Mouse (Mus musculus): ENCODE measurements around the gene Mindy4. TPM values are rescaled to one million over a fixed set of nuclear protein-coding genes. Genes with fewer than 3 reads are reported as not detected.

The Mindy4 gene
- total and polyA plus RNA-seq, 3 experiments: not detected

DNA sequence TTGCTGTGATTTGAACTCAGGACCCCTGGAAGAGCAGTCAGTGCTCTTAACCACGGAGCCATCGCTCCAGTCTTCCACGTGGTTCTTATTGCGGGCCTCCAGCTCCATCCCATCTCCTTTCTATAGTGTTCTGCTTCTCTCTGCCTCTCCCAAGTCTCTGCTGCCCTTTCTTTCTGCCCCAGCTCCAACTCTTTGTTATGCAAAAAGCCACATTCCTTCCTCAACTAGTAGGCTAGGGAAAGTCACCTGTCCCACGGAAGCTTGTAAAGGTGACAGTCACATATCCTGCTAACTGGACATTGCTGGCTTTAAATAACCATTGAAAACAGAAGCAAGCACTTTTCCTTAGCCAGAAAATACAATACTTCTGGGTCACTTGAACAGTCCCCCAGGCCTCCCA lies 33.4 kb upstream of the Mindy4 start:
- dilution Hi-C loops (cut with MboI; ENCODE audit: extremely low pct_ligation_motif_present, extremely low pct_unique_long_range_greater_than_20kb, low sequenced_read_pairs): no loop called here

GRCm38 (mm10) chr6:55171638-55172037 lies 31.5 kb upstream of the Mindy4 start:
- dilution Hi-C loops (cut with MboI; ENCODE audit: extremely low pct_ligation_motif_present, extremely low pct_unique_long_range_greater_than_20kb, low sequenced_read_pairs): no loop called here
- Histone ChIP-seq H3K27me3 (replicated peaks) (peaks cover 37% of the 10 kb centered on the region), H3K4me3 (replicated peaks in 1 of 3; ENCODE audit: low read depth in 2 of 3, low read length in 2 of 3, poor library complexity in 1 of 3) (no peak overlapping the region), H3K4me2 (ENCODE audit: insufficient read depth, low read depth, poor library complexity, severe bottlenecking) (no peak overlapping the region), H3K9me3 (replicated peaks; ENCODE audit: low read length) (no peaks in the 10 kb centered on the region), H3K79me2 (replicated peaks; ENCODE audit: control insufficient read depth, extremely low read depth, insufficient read depth, poor library complexity, severe bottlenecking) (no peaks in the 10 kb centered on the region), H3K9ac (ENCODE audit: insufficient read depth, low read depth) (no peak overlapping the region), H3K27ac (ENCODE audit: insufficient read depth, low read depth) (no peak overlapping the region), H3K4me1 (ENCODE audit: control insufficient read depth in 1 of 2, insufficient read depth in 2 of 2) (peaks cover 0 to 20% of the 10 kb centered on the region in 2 experiments; a peak in 2 of 4 replicates), H3K36me3 (replicated peaks in 1 of 2; ENCODE audit: control insufficient read depth in 1 of 2, insufficient read depth in 1 of 2, low read length in 1 of 2) (no peaks in the 10 kb centered on the region)
- in situ Hi-C loops (cut with MboI; ENCODE audit: low pct_ligation_motif_present, low pct_unique_long_range_greater_than_20kb, low sequenced_read_pairs): no loop called here
- no peak for DNase-seq (ENCODE audit: extremely low read depth)
- TF ChIP-seq MYC (IDR thresholded peaks at IDR 0.05; ENCODE audit: low read depth, low read length): no peak
- TF ChIP-seq SIN3A (IDR thresholded peaks at IDR 0.05; ENCODE audit: low read length): no peak
- TF ChIP-seq CTCF (conservative IDR thresholded peaks at IDR 0.05 in 1 of 2, IDR thresholded peaks at IDR 0.05 in 1 of 2; ENCODE audit: low read depth in 2 of 2, low read length in 2 of 2): peak in 1 of 2 experiments; percentile 47; a peak in 2 of 4 replicates
- TF ChIP-seq SMC3 (IDR thresholded peaks at IDR 0.05; ENCODE audit: low read depth, low read length): peak; percentile 51
- TF ChIP-seq RAD21 (IDR thresholded peaks at IDR 0.05; ENCODE audit: low read depth, low read length): peak; percentile 47
- no peak for TF ChIP-seq EP300 (IDR thresholded peaks at IDR 0.05; ENCODE audit: low read length)
- no peak for TF ChIP-seq TCF12 (IDR thresholded peaks at IDR 0.05; ENCODE audit: low read depth, low read length)

More for the DNA sequence above, 33.4 kb upstream of the Mindy4 start:
- Histone ChIP-seq H3K9ac (ENCODE audit: insufficient read depth, low read depth) (no peak overlapping the region), H3K36me3 (replicated peaks in 1 of 2; ENCODE audit: control insufficient read depth in 1 of 2, insufficient read depth in 1 of 2, low read length in 1 of 2) (no peaks in the 10 kb centered on the region), H3K4me3 (replicated peaks in 1 of 3; ENCODE audit: low read depth in 2 of 3, low read length in 2 of 3, poor library complexity in 1 of 3) (no peak overlapping the region), H3K4me1 (ENCODE audit: control insufficient read depth in 1 of 2, insufficient read depth in 2 of 2) (peaks cover 0 to 23% of the 10 kb centered on the region in 2 experiments; a peak in 2 of 4 replicates), H3K27ac (ENCODE audit: insufficient read depth, low read depth) (no peak overlapping the region), H3K79me2 (replicated peaks; ENCODE audit: control insufficient read depth, extremely low read depth, insufficient read depth, poor library complexity, severe bottlenecking) (no peaks in the 10 kb centered on the region), H3K27me3 (replicated peaks) (peaks cover 25% of the 10 kb centered on the region), H3K4me2 (ENCODE audit: insufficient read depth, low read depth, poor library complexity, severe bottlenecking) (no peak overlapping the region), H3K9me3 (replicated peaks; ENCODE audit: low read length) (no peaks in the 10 kb centered on the region)
- TF ChIP-seq MAZ (IDR thresholded peaks at IDR 0.05; ENCODE audit: low read depth, low read length) (no peak), MEF2A (IDR thresholded peaks at IDR 0.05; ENCODE audit: borderline replicate concordance, low read depth, low read length) (no peak), HCFC1 (IDR thresholded peaks at IDR 0.05; ENCODE audit: low read depth, low read length) (no peak), RAD21 (IDR thresholded peaks at IDR 0.05; ENCODE audit: low read depth, low read length) (no peak)
- in situ Hi-C loops (cut with MboI; ENCODE audit: low pct_ligation_motif_present, low pct_unique_long_range_greater_than_20kb, low sequenced_read_pairs): loop anchor here (5.0 to 10.0 kb wide), 4 partner anchors 153 to 465 kb away; no protein-coding TSS in a partner anchor
- no peak for DNase-seq (ENCODE audit: extremely low read depth)

DNA sequence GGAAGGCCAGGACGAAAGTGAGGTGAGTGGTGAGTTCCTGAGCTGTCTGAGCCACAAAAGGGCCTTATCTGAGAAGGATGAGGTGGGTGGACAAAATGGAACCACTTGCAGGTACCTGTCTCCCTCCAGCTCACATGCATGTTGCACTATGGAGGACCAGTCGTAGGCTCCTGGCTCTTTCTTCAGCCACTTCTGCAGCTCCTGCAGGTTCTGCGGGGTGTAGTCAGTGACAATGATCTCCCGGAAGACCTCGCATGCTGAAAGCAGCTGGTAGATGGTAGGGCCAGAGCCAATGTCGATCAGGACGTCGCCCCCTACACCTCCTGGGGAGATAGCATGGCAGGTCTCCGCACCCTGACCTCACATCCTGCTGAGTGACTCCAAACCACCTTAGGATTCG lies 30.0 kb upstream of the Mindy4 start:
- Histone ChIP-seq H3K4me3 (replicated peaks in 1 of 3; ENCODE audit: low read depth in 2 of 3, low read length in 2 of 3, poor library complexity in 1 of 3) (no peak overlapping the region), H3K79me2 (replicated peaks; ENCODE audit: control insufficient read depth, extremely low read depth, insufficient read depth, poor library complexity, severe bottlenecking) (no peaks in the 10 kb centered on the region), H3K4me1 (ENCODE audit: control insufficient read depth in 1 of 2, insufficient read depth in 2 of 2) (peaks cover 0 to 6% of the 10 kb centered on the region in 2 experiments; a peak in 1 of 4 replicates), H3K27me3 (replicated peaks) (peaks cover 43% of the 10 kb centered on the region), H3K36me3 (replicated peaks in 1 of 2; ENCODE audit: control insufficient read depth in 1 of 2, insufficient read depth in 1 of 2, low read length in 1 of 2) (no peaks in the 10 kb centered on the region), H3K4me2 (ENCODE audit: insufficient read depth, low read depth, poor library complexity, severe bottlenecking) (no peak overlapping the region), H3K9ac (ENCODE audit: insufficient read depth, low read depth) (no peak overlapping the region), H3K27ac (ENCODE audit: insufficient read depth, low read depth) (no peak overlapping the region), H3K9me3 (replicated peaks; ENCODE audit: low read length) (no peaks in the 10 kb centered on the region)
- in situ Hi-C loops (cut with MboI; ENCODE audit: low pct_ligation_motif_present, low pct_unique_long_range_greater_than_20kb, low sequenced_read_pairs): no loop called here
- TF ChIP-seq GABPA (IDR thresholded peaks at IDR 0.05; ENCODE audit: insufficient replicate concordance, low read depth, low read length): no peak
- no peak for DNase-seq (ENCODE audit: extremely low read depth)
- dilution Hi-C loops (cut with MboI; ENCODE audit: extremely low pct_ligation_motif_present, extremely low pct_unique_long_range_greater_than_20kb, low sequenced_read_pairs): no loop called here
